Mouse (Mus musculus) kidney, adult 2 months (tissue): ENCODE data around the gene Purb.

Source experiments
- CTCF ChIP-seq: fragments of 200-500 bp; conservative IDR thresholded peaks from 2 replicates; pipeline ENCODE4 v1.5.1; 2011; ENCODE audit warnings: low read depth, mild to moderate bottlenecking, control low read depth, low read length, moderate library complexity, mixed read lengths; ENCODE audit not compliant: insufficient read depth, insufficient read length
- POLR2A ChIP-seq: fragments of 200-500 bp; IDR thresholded peaks from one replicate; pipeline ENCODE4 v1.6.1; 2011; ENCODE audit warnings: low read depth, low read length, control low read depth

DNA sequence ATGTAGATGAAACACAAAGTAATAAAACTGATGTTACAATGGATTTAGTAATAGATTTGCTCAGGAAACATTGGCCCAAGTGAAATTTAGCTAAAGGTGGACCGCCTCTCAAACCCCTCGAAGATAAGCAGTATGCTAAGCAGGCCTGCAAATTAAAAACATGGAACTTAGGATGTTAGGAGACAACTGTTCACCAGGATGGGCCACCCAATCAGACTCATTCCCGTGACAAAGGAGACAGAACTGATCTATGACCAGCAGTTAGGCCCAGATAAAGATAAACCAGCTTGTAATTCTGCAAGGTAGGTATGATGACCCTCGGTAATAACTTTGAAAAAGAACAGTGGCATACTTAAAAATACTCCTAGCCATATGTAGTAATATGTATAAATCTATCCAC is 32.6 kb downstream of the Purb start:
- TF ChIP-seq POLR2A (no peak), CTCF (no peak)
